Mouse (Mus musculus) retina, postnatal 7 days (tissue): ENCODE results near the gene Dstyk.

Experiments used
- DNase-seq: peaks from one replicate; pipeline ENCODE4 v3.0.0-alpha.2; 2012; ENCODE audit warnings: low read depth, low spot score

The Dstyk gene

DNA sequence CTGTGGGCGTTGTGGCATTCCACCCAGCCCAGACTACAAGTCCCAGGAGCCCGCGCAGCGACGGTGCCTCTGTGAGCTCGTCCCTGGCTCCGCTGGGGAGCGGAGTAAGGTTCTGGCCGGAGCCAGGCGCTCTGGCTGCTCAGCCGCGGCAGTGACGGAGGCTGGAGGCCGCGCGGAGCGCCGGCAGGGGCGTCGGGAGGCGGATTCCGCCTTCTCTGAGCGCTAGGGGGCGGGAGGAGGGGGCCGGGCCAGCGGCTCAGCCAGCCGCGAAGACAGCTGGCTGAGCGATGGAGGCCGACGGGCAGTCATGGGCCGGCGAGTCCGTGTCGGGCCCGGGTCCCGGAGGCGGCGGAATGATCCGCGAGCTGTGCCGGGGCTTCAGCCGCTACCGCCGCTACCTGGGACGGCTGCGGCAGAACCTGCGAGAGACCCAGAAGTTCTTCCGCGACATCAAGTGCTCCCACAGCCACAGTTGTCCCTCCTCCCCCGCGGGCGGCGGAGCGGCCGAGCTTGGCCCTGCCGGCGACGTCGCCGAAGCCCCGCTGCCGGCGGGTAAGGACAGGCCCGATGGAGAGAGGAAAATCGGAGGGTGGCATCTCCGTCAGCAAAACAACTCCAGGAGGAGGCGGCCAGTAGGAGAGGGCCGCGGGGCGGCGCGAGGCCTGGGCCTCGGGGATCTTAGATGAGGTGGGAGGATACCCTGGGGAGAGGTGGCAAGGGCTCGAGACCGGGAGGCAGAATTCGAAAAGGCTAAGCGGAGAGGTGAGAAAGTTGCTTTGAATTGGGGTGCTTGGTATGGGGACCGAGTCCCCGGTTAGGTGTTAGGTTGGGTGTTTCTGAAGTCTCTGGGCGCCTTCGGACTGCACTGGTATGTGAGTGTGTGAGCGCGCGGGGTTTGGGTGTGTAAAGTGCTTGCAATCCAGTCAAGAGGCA lies at the start of gene Dstyk:
Dstyk (plus strand) TSS at position 237 of the 933 bp plus-strand sequence.
- peak; percentile 88 for DNase-seq

DNA sequence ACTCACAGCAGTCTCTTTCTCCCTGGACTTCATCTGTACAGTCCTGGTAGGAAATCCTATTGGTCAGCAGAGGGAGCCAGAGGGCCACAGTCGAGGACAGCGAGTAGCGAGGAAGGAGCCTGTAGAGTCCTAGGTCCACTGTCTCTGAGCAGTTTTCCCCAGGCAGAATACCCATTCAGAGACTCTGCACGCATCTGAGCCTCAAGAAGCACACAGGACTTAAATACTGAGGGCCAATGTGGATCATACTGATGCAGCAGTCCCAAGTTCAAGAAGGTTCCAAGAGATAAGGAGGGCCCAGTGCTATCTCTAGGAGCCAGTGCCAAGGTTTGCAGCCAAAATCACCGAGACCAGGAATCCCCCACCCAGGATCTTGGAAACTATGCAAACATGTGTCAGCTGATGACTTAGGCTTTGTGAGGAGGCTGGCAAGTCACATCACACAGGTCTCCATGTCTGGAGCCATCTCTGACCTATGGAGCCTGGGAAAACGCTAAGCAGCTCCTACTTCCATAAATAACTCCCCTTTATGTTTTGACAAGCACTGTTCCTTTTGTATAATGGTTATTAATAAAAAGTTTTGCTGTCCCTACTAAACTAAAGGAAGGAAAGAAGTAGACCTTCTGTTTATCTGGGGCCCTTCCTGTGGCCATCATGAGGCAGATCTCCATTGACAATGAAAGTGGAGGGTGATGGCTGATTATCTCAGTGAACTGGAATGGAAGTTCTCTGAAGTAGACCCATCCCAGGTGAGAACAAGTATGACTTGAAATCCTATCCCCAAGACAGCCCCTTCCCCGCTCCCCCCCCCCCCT lies 49.5 kb upstream of the Dstyk start:
- peak; percentile 87 for DNase-seq

- no peak for DNase-seq
Observed at GRCm38 (mm10) chr1:132370681-132371173, 46.6 kb upstream of the Dstyk start.

- DNase-seq: no peak
Observed at GRCm38 (mm10) chr1:132371298-132372081, 45.9 kb upstream of the Dstyk start.

- no peak for DNase-seq
Observed at GRCm38 (mm10) chr1:132372354-132372753, 45.0 kb upstream of the Dstyk start.

GRCm38 (mm10) chr1:132372896-132373534 lies 44.3 kb upstream of the Dstyk start:
- no peak for DNase-seq

DNA sequence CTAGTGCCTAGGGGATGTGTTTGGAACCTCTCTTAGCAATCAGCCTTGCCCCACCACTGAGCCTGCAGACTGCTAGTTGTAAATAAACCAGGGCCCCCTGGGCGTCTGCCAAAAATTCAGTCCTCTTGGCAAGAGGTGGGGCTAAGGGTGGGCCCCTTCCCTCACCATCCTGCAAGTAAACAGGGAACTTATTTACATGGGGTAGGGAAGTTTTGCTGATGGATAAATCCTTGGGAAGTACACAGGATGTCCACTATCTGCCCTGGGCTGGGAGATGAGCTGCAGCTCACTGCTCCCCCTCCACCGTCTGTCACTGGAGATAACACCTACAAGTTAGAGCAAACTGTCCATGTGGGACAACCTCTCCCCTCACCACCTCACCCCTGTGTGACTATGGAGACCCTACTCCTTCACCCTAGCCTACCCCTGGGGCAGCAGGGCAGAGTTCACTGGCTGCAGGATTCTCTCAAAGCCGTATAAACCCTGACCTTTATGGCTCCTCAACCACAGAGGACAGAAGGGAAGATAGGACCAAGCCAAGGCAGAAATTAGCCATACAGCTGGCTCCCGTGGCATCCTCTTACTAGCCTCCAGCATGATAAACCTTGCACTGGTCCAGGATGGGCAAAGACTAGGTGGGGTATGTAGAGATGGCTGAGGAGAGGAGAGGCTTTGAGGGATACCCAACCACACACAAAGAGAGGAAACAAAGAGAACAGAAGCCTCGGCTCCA lies 43.0 kb upstream of the Dstyk start:
- DNase-seq: no peak

DNA sequence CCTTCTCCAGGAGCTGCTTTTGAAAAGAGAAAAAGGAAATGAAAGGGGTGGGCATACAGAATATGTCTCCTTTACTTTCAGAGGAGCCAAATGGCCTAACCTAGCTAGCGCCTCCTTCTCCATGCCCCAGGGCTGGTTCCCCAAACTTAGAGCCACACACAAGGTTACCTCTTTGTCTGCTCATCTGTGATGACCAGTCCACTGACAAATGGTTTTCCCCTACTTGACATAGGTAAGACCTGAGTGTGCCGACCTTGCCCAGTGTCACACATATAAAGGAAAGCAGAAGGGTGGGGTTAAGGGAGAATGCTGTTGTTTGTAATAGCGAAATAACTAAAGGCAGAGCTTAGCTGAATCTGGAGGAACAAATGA lies 42.5 kb upstream of the Dstyk start:
- no peak for DNase-seq

DNA sequence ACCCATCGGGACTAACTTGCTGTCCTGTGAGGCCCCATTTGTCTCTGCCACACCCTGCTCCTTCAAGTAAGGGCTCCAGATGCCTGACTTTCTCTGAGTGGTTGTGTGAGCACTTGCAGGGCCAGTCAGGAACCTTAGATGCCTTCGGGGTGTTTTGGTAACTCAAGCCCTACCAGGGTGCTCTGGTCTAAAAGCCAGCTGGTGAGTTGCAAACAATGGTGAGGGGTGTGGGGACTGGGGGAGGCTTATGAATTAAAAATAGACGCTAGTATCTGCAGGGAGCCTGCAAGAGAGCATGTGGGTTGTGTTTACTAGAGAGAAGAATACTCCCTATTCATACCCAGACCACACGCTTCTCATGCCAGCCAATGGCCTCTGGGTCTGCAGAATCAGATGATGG lies 42.1 kb upstream of the Dstyk start:
- no peak for DNase-seq

DNA sequence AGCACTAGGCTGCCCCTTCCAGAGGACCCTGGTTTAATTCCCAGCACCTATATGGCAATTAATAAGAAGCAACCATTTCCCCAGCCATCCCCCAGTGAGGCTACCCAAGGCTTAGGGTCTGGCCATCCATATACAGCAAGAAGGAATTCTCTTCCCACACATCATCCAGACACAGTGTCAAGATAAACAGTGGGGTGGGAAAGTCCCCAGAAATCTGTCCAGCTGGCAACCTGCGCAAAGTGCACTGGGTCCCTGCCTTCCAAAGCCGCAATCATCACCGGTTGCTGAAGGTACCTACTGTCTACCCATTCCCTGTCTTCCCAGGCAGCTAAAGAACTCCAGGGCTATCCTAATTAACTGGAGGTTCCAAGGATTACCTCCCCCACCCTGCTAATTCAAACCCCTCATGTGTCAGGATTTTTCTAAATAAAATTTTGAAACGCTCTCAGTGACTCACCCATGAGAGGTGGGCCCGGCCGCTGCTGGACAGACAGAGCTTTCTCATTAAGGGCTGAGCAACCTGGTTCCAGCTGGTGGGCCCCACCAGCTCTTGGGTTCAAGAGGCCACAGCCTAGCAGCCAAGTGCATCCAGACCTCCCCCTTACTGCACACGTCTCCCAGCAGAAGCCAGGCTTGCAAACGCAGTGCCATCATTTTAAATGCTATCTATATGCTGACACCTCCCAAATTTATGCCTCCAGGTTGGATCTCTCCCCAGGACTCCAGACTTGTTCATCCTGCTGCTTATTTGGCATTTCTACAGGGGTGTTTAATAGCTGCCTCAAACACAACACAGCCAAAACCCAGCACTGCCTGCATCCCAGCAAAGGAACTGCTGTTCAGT lies 40.9 kb upstream of the Dstyk start:
- DNase-seq: no peak

DNA sequence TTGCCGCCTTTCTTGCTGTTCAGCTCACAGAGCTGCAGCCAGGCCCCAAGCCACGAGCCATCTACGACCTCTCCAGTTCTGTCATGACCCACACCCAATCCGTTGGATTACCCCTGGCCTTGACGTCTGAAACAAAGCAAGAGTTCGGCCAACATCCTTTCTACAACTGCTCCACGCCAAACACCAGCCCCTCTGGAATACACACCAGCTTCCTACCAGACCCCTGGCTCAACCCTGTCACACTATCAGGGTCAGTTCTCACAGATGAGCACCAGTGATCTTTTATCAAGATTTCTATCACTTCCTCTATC lies 40.3 kb upstream of the Dstyk start:
- no peak for DNase-seq

DNA sequence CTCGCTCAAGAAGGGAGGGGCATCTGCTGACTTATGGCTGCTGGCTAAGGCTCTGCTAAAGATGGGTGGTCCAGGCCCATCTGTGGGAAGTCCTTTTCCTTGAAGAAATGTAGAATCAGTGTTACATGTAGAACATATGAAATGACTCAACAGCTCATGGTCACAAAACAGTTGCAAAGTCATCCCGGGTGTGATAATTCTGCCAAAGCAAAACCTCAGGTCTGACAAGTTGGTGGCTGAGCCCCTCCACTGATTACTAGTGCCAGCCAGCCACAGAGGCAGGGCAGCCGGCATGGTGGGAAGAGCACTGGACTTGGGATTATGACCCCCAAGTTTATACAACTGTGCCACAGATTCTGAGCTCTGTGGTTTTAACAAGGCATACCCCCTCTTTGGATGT lies 39.5 kb upstream of the Dstyk start:
- DNase-seq: no peak

GRCm38 (mm10) chr1:132380550-132381100 lies 36.7 kb upstream of the Dstyk start:
- DNase-seq: no peak

- DNase-seq: no peak
Observed at GRCm38 (mm10) chr1:132381929-132382328, 35.4 kb upstream of the Dstyk start.

GRCm38 (mm10) chr1:132384001-132384554 lies 33.3 kb upstream of the Dstyk start:
- no peak for DNase-seq

GRCm38 (mm10) chr1:132385266-132385665 lies 32.1 kb upstream of the Dstyk start:
- no peak for DNase-seq

DNA sequence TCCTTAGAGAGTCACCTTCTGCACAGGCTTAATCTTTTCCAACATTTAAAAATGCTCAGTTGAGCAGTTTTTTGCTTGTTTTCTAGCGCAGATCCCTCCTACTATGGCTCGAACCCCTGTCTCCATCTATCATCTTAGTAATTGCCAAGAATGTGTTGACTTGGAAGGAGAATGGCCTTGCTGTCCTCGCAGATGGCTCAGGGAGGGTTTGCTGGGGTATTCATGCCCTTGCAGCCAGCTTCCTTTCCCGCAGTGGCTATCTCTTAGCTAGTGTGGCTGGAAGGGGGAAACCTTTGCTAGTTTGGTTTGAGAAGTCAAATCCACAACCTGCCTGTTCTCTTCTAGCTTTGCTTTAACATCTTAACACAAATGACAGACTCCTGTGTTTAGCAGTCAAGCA lies 31.6 kb upstream of the Dstyk start:
- DNase-seq: no peak

- no peak for DNase-seq
Observed at GRCm38 (mm10) chr1:132386266-132386665, 31.1 kb upstream of the Dstyk start.

- DNase-seq: no peak
Observed at GRCm38 (mm10) chr1:132387943-132388342, 29.4 kb upstream of the Dstyk start.
